Mouse (Mus musculus) urinary bladder, postnatal 36 days (tissue): ENCODE measurements around the gene Ankrd45.
"Not testable (repeated sequence)": the region's sequence is repeated elsewhere in the genome, so short reads cannot be mapped to it uniquely, and the experiment has no call there.

Experiments
- DNase-seq, 2 experiments: peaks; one replicate each; pipeline ENCODE4 v3.0.0; 2022; ENCODE audit warnings: low spot score in 2 of 2, mixed read lengths in 1 of 2

Ankrd45 gene

GRCm38 (mm10) chr1:161142531-161143159, at the start of gene Ankrd45:
TSS of gene Ankrd45 (plus strand) at chr1:161142691.
- DNase-seq: peak in 1 of 2 experiments; percentile 11

GRCm38 (mm10) chr1:161099721-161100405, 42.6 kb upstream of the Ankrd45 start:
- no peak for DNase-seq

- no peak for DNase-seq
Observed at GRCm38 (mm10) chr1:161103842-161104241, 38.6 kb upstream of the Ankrd45 start.

GRCm38 (mm10) chr1:161109216-161109615, 33.3 kb upstream of the Ankrd45 start:
- no peak for DNase-seq

- no peak for DNase-seq
Observed at GRCm38 (mm10) chr1:161114591-161114990, 27.9 kb upstream of the Ankrd45 start.

GRCm38 (mm10) chr1:161122661-161123418, 19.7 kb upstream of the Ankrd45 start:
- no peak for DNase-seq

GRCm38 (mm10) chr1:161126461-161126860, 16.0 kb upstream of the Ankrd45 start:
- no peak for DNase-seq

- peak; percentile 93 to 95 for DNase-seq
Observed at GRCm38 (mm10) chr1:161130726-161131664, 11.5 kb upstream of the Ankrd45 start, which contains the start of gene Klhl20. TSS of gene Klhl20 (minus strand) at chr1:161131511.

- no peak for DNase-seq
Observed at GRCm38 (mm10) chr1:161139496-161139895, 3.0 kb upstream of the Ankrd45 start.

GRCm38 (mm10) chr1:161140026-161140762, 2.3 kb upstream of the Ankrd45 start:
- DNase-seq: peak in 1 of 2 experiments; percentile 34

GRCm38 (mm10) chr1:161143216-161143615, 725 bp downstream of the Ankrd45 start:
- DNase-seq: no peak

GRCm38 (mm10) chr1:161145611-161146010, 3.1 kb downstream of the Ankrd45 start:
- DNase-seq: not testable (repeated sequence)

GRCm38 (mm10) chr1:161147888-161148287, 5.4 kb downstream of the Ankrd45 start:
- DNase-seq: no peak

GRCm38 (mm10) chr1:161151098-161151497, 8.6 kb downstream of the Ankrd45 start:
- no peak for DNase-seq

GRCm38 (mm10) chr1:161156546-161156945, 14.1 kb downstream of the Ankrd45 start:
- no peak for DNase-seq

- DNase-seq: no peak
Observed at GRCm38 (mm10) chr1:161159214-161159613, 16.7 kb downstream of the Ankrd45 start, which contains the start of gene Tex50. TSS of gene Tex50 (minus strand) at chr1:161159314.

GRCm38 (mm10) chr1:161160266-161160665, 17.8 kb downstream of the Ankrd45 start:
- no peak for DNase-seq

GRCm38 (mm10) chr1:161170651-161171050, 28.2 kb downstream of the Ankrd45 start:
- DNase-seq: peak; percentile 65 to 73

GRCm38 (mm10) chr1:161180674-161181073, 38.2 kb downstream of the Ankrd45 start:
- peak in 1 of 2 experiments; percentile 38 for DNase-seq

GRCm38 (mm10) chr1:161182386-161182785, 39.9 kb downstream of the Ankrd45 start:
- no peak for DNase-seq
